Mouse (Mus musculus) large intestine, adult 2 months (tissue): ENCODE results near the gene Gm9903. TPM values are rescaled to one million over a fixed set of nuclear protein-coding genes. Genes with fewer than 3 reads are reported as not detected.
A peak's percentile ranks its signal among the peaks of the same experiment; 100 is the strongest.

Experiments
- DNase-seq: peaks from one replicate; pipeline ENCODE4 v3.0.0-alpha.2; 2012; ENCODE audit warnings: low read depth, low spot score
- WGBS: fragments of 180-500 bp; shearing (Covaris S2); methylation state at CpG from one replicate; pipeline ENCODE4 v1.1.7; 2018; 5-methylcytosine and 5-hydroxymethylcytosine counted together
- polyA plus RNA-seq: library from polyadenylated mRNA; depleted of rRNA; stranded (reverse); fragments of >200 nt; gene quantifications from 2 replicates; pipeline ENCODE4 v1.2.3, GENCODE M21; 2012

Gene Gm9903
- polyA plus RNA-seq, 1 experiment, result 0.38 TPM

GRCm38 (mm10) chr5:33637606-33638350 is 8.1 kb downstream of the Gm9903 start:
- no peak for DNase-seq
- 89% methylated on average over 3 of the region's 3 CpGs for WGBS

DNA sequence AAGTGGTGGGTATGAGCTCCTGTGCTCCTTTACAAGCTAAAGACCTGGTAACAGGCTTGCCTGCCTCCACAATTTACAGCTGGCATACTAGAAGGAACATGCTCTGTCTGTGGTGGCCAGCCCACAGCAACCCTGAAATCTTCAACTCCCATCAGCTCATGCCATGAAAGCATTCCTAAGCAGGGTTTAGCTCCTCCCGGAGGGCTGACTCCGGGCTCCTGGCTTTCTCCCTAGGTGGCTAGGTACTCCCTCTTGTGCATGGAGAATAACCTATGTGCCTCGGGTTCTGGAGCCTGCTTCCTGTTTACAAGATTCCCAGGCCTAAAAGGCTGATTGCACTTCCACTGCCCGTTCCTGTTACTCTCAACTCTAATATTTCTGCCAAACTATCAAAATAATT is 9.1 kb downstream of the Gm9903 start:
- WGBS, result 51% methylated on average over 4 of the region's 4 CpGs
- no peak for DNase-seq

GRCm38 (mm10) chr5:33640652-33641051 is 10.9 kb downstream of the Gm9903 start:
- no peak for DNase-seq

DNA sequence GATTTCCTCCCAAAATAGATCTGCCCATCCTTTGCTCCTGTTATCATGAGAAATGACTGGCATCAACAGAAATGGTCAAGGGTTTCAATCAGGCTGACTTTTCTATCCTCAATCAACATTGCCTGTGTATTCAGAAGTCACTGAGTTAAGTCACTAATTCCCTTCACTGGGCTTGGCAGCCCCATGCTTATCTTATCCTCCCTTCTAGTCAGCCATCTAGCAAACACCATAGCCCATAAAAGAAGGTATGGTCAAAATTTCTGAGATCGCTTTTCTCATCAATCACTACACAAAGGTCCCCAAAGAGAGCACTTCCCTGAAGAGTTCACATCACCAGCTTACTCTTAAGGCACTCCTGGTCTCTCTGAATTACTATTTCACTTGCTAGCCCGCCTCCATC is 21.3 kb downstream of the Gm9903 start:
- DNase-seq, result no peak
- WGBS, result 7% methylated on average over 2 of the region's 2 CpGs

More at GRCm38 (mm10) chr5:33640652-33641051, 10.9 kb downstream of the Gm9903 start:
- WGBS, result 19% methylated on average over 3 of the region's 3 CpGs

- no peak for DNase-seq
- under 1% methylated on average over 11 of the region's 11 CpGs for WGBS
These were observed 21.8 kb downstream of the Gm9903 start for GRCm38 (mm10) chr5:33651541-33651920.

DNA sequence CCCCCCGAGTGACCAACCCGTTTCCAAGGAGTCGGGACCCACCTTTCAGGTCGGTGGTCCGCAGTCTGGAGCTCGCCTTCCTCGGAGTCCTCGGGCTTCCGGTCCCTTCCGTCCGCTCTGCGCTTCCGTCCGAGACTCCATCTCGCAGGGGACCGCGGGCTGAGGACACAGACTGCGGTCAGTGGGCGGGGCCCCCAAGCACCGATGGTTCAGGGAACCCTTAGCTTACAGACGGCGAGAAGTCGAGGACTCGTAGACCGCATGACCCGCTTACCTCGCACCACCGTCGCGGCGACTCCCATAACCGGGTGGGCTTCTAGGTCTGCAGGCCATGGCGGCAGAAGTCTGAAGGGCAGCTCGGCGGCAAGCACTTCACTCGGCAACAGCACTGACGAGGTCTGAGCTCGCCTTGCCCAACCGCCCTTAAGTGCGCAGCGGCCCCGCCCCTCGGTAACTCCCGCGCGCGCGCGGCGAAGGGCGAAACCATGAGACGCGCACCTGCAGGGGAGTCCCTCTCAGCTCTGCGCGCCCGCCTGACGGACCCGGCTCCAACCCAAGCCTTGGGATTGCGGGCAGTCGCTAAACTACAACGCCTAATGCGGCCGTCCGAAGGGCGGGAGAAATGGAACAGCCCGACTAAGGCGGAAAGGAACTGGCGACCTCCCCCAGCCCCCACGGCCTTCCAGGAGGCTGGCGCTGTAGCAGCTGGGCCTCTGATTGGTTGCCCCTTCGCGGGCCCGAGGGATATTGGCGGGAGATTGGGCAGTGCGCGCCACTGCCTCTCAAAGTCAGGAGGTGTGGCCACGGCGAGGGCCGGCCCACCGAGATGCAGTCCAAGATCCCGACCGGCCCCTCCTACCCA is 22.4 kb downstream of the Gm9903 start, which contains the start of gene Slbp:
Gene Slbp, minus strand, starts transcription at position 654 of the 862 bp plus-strand sequence.
- under 1% methylated on average over 82 of the region's 82 CpGs for WGBS
- DNase-seq, result no peak

- DNase-seq, result no peak
These were observed 23.1 kb downstream of the Gm9903 start for GRCm38 (mm10) chr5:33652783-33653173.

GRCm38 (mm10) chr5:33654424-33654823 is 24.7 kb downstream of the Gm9903 start:
- WGBS, result 94% methylated on average over 13 of the region's 13 CpGs
- DNase-seq, result no peak

More at GRCm38 (mm10) chr5:33652783-33653173, 23.1 kb downstream of the Gm9903 start:
- WGBS, result 6% methylated on average over 9 of the region's 9 CpGs

DNA sequence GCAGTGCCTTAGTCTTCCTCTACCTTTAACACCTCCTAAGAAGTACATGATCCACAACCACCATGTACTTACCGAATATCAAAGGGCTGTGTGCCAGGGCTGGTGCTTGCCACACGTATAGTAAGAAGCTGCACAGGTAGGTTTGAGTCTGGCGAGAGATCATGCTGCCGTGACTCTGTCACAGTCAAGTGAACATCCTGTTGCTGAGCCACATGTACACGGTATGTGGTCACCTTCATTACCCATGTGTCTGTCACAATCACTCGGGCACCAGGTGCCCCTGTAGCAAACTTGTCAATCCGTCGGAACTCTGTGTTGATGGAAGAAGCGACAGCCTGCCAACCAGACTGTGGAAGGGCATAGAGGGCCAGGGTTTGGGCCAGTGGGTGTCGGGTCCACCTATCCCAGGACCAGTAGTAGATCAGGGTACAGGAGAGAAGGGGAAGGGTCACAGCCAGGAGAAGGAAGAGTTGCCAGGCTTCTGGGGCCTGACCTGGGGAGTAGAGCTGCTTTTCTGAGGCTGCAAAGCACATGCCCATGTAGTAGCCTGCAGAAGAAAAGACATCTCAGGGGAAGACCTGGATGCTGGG is 25.6 kb downstream of the Gm9903 start:
- no peak for DNase-seq
- 91% methylated on average over 10 of the region's 10 CpGs for WGBS

DNA sequence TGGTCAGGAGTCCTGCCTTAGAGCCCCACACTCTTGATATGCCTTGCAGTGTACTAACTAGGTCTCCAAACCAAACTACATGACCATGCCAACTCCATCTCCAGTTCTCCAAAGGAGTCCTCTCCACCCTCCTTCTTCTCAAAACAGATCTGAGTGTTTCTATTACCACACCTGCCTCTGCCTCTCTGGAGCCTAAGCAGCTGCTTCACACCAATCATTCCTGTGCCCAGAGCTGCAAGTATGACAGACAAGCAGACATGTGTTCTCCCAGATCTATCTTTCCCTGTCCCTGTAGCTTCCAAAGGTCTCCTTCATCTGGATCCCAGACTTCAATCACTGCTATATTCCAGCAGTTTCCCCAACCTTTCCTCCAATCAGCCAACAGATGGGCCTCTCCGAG is 27.0 kb downstream of the Gm9903 start:
- no peak for DNase-seq
- 3% methylated on average over 1 of the region's 1 CpGs for WGBS

GRCm38 (mm10) chr5:33657251-33657786 is 27.6 kb downstream of the Gm9903 start:
- DNase-seq, result no peak
- WGBS, result under 1% methylated on average over 32 of the region's 32 CpGs

DNA sequence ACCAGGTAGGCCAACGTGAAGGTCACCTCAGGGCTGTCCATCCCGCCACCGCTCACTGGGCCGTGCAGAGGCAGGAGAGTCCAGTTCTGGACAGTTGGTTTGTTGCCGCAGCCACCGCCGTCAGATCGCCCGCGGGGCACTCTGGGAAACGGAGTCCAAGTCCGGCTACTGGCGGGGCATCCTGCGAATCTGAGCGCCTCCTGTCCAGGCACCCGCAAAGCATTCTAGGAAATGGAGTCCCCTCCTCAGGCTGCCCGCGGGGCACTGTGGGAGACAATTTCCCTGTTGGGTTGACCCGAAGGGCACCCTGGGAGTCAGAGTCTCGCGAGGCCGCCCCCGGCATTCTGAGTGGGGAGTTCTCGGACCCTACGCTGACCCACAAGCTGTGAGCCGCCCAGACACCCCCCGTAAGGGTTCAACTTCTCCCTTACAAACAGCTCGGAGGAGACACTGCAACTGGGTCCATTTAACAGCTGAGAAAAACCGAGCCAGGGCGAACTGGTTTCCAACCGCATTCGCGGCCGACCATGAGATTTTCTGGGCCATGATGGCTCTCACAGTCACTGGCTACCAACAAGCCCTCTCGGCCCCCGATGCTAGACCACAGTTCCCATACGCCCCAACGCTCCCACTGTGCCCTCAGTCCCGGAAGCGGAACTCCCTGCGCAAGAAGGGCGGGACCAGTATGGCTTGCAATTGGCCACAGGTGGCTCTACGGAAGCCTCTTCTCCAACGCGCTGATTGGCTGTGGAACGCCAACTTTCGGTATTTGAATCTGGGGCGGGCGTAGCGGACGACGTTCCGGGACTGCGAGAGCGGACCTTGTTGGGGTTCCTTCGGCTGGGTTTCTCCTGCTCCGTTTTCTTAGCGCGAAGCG is 28.3 kb downstream of the Gm9903 start, which contains the start of the genes Tacc3 and Tmem129:
Gene Tacc3, plus strand, starts transcription at position 342 of the 877 bp plus-strand sequence.
Gene Tmem129, minus strand, starts transcription at position 630 of the 877 bp plus-strand sequence.
- WGBS, result under 1% methylated on average over 60 of the region's 60 CpGs

GRCm38 (mm10) chr5:33658664-33659050 is 28.9 kb downstream of the Gm9903 start:
- WGBS, result 1% methylated on average over 26 of the region's 26 CpGs
- DNase-seq, result no peak

More for the DNA sequence above, 28.3 kb downstream of the Gm9903 start, which contains the start of the genes Tacc3 and Tmem129:
- peak; percentile 98 for DNase-seq

GRCm38 (mm10) chr5:33668223-33668622 is 38.5 kb downstream of the Gm9903 start:
- DNase-seq, result no peak

GRCm38 (mm10) chr5:33671659-33672058 is 41.9 kb downstream of the Gm9903 start:
- WGBS, result 78% methylated on average over 5 of the region's 5 CpGs
- no peak for DNase-seq

DNA sequence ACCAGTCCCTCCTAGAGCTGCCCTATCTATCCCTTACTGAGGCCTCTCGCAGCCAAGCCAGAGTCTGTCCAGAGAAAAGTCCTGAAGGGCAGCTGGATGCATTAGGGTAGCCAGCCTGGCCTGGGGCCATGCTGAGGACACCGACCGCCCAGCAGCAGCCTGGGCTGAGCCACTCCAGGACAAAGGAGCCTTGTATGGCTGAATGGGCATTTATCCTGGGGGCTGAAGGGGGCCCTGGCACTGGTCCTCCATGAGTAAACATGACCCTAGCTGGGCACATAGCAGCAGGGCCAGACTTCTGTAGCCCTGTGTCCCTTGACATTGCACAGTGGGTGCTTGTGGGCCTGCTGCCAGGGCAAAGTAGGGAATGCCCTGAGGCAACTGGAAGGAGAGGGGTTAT is 44.7 kb downstream of the Gm9903 start:
- DNase-seq, result no peak
- WGBS, result 81% methylated on average over 3 of the region's 3 CpGs

GRCm38 (mm10) chr5:33675964-33676363 is 46.2 kb downstream of the Gm9903 start:
- DNase-seq, result no peak
- 0% methylated on average over 1 of the region's 1 CpGs for WGBS

DNA sequence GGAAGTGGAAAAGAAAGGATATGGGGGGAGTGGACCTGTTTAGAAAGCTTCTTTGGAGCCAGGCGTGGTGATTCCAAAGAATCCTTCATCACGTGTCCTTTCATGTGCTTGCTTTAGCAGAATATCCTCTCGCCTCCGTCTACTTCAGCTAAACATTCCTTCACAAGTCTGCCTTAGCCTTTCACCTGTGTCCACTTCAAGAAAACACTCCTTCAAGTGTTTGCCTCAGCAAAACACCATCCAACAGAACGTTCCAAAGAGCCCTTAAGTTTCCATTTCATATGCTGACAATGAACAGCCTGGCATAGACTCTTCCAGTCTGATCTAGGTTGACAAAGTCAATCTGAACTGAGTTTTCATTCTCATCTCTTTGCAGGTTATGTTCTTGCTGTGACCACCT is 48.5 kb downstream of the Gm9903 start:
- no peak for DNase-seq
- WGBS, result 76% methylated on average over 5 of the region's 5 CpGs

GRCm38 (mm10) chr5:33681044-33681443 is 51.3 kb downstream of the Gm9903 start:
- 49% methylated on average over 3 of the region's 3 CpGs for WGBS
- no peak for DNase-seq
